Mouse (Mus musculus) hindbrain, postnatal 0 days (tissue): ENCODE data around the gene Socs5. TPM values are rescaled to one million over a fixed set of nuclear protein-coding genes. Genes with fewer than 3 reads are reported as not detected.

Experiments used
- ATAC-seq: fragments of 200-750 bp; cut with Nextera tagmentation; 2 replicates; pipeline ENCODE4 v1.8.0; 2017; ENCODE audit warnings: mild to moderate bottlenecking, moderate TSS enrichment, moderate library complexity
- DNase-seq: peaks from one replicate; pipeline ENCODE4 v3.0.0-alpha.2; 2015; ENCODE audit warnings: low spot score
- H3K27ac ChIP-seq: fragments of 300-500 bp; sonication (generic); 2 replicates; pipeline ENCODE4 v1.5.1; 2014; ENCODE audit warnings: mild to moderate bottlenecking
- H3K27me3 ChIP-seq: fragments of 300-500 bp; sonication (generic); 2 replicates; pipeline ENCODE4 v1.6.1; 2014; ENCODE audit warnings: low read length, mixed read lengths; ENCODE audit not compliant: insufficient read depth
- H3K36me3 ChIP-seq: fragments of 300-500 bp; sonication (generic); 2 replicates; pipeline ENCODE4 v1.6.1; 2014; ENCODE audit warnings: low read length, mixed read lengths; ENCODE audit not compliant: insufficient read depth
- H3K4me1 ChIP-seq: fragments of 300-500 bp; sonication (generic); 2 replicates; pipeline ENCODE4 v1.6.1; 2014; ENCODE audit warnings: antibody characterized with exemption, low read length, mixed read lengths; ENCODE audit not compliant: insufficient read depth
- H3K4me2 ChIP-seq: fragments of 300-500 bp; sonication (generic); 2 replicates; pipeline ENCODE4 v1.6.1; 2014; ENCODE audit warnings: low read depth, mild to moderate bottlenecking, low read length, moderate library complexity, mixed read lengths
- H3K4me3 ChIP-seq: fragments of 300-500 bp; sonication (generic); 2 replicates; pipeline ENCODE4 v1.5.1; 2014; ENCODE audit warnings: low read length
- H3K9ac ChIP-seq: fragments of 300-500 bp; sonication (generic); replicated peaks from 2 replicates; pipeline ENCODE4 v1.6.1; 2014; ENCODE audit warnings: mild to moderate bottlenecking, low read length, moderate library complexity, mixed read lengths
- H3K9me3 ChIP-seq: fragments of 300-500 bp; sonication (generic); 2 replicates; pipeline ENCODE4 v1.6.1; 2016; ENCODE audit warnings: low read length, mixed read lengths
- CTCF ChIP-seq: IDR thresholded peaks from 2 replicates; pipeline ENCODE4 v1.5.1; 2016; ENCODE audit warnings: antibody characterized with exemption, control low read depth, low read depth
- WGBS: fragments of 180-500 bp; shearing (Covaris S2); extraction: QIAGEN DNeasy Blood & Tissue Kit; methylation state at CpG from one replicate; pipeline ENCODE4 v1.1.7; 2014; 5-methylcytosine and 5-hydroxymethylcytosine counted together
- polyA plus RNA-seq: library from polyadenylated mRNA; unstranded; fragments of >200 nt; fragmentation: Nextera tagmentation; extraction: Ambion mirVana; gene quantifications from 2 replicates; pipeline ENCODE4 v1.2.1, GENCODE M21; 2015
- total RNA-seq: library from RNA; depleted of rRNA; stranded (reverse); fragments of >200 nt; gene quantifications from 2 replicates; pipeline ENCODE4 v1.2.3, GENCODE M21; 2014

The Socs5 gene
- total and polyA plus RNA-seq, 2 experiments from 2014 or later: 12.3 to 18.9 TPM

DNA sequence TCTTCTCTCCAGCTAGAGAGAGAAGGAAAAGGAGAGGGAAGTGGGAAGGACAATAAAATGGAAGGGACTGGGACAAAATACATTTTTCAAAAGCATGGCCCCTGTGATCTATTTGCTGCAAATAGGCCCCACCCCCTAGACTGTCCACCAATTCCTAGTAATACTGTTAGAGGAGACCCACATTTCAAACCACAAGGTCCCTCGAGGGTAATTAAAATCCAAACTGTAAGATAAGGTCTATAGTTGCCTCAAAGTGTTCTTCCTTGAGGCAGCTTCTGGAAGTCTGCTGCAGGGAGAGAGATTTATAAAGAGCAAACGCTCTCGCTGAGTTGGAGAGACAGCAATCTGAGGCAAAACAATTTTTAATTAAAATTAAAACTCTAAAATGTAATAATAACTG, 52.8 kb downstream of the Socs5 start:
- H3K9me3 ChIP-seq: no peaks in the 10 kb centered on the region
- H3K4me1 ChIP-seq: no peaks in the 10 kb centered on the region
- H3K4me2 ChIP-seq: no peak overlapping the region
- no peak overlapping the region for H3K4me3 ChIP-seq
- no peak for TF ChIP-seq CTCF
- WGBS: 82% methylated on average over 3 of the region's 3 CpGs
- no peak overlapping the region for H3K27ac ChIP-seq
- no peak overlapping the region for H3K9ac ChIP-seq
- no peak for ATAC-seq
- H3K36me3 ChIP-seq: no peaks in the 10 kb centered on the region
- DNase-seq: no peak
- no peaks in the 10 kb centered on the region for H3K27me3 ChIP-seq

GRCm38 (mm10) chr17:87164312-87164922, 56.9 kb downstream of the Socs5 start:
- no peaks in the 10 kb centered on the region for H3K27me3 ChIP-seq
- no peaks in the 10 kb centered on the region for H3K9me3 ChIP-seq
- no peak overlapping the region for H3K4me2 ChIP-seq
- no peak overlapping the region for H3K4me3 ChIP-seq
- 81% methylated on average over 7 of the region's 7 CpGs for WGBS
- no peak overlapping the region for H3K27ac ChIP-seq
- no peak overlapping the region for H3K9ac ChIP-seq
- DNase-seq (no peak), ATAC-seq (no peak)
- no peaks in the 10 kb centered on the region for H3K36me3 ChIP-seq
- TF ChIP-seq CTCF: no peak
- H3K4me1 ChIP-seq: no peaks in the 10 kb centered on the region

GRCm38 (mm10) chr17:87167407-87167806, 59.9 kb downstream of the Socs5 start:
- 89% methylated on average over 5 of the region's 5 CpGs for WGBS
- H3K27me3 ChIP-seq: no peaks in the 10 kb centered on the region
- no peak overlapping the region for H3K4me2 ChIP-seq
- no peaks in the 10 kb centered on the region for H3K36me3 ChIP-seq
- DNase-seq (no peak), ATAC-seq (no peak)
- no peak overlapping the region for H3K27ac ChIP-seq
- H3K4me3 ChIP-seq: no peak overlapping the region
- no peaks in the 10 kb centered on the region for H3K9me3 ChIP-seq
- H3K9ac ChIP-seq: no peak overlapping the region
- TF ChIP-seq CTCF: no peak
- no peaks in the 10 kb centered on the region for H3K4me1 ChIP-seq

GRCm38 (mm10) chr17:87169076-87169475, 61.6 kb downstream of the Socs5 start:
- DNase-seq: no peak
- no peak for ATAC-seq
- WGBS: 45% methylated on average over 3 of the region's 3 CpGs
- H3K27me3 ChIP-seq: no peaks in the 10 kb centered on the region
- H3K9me3 ChIP-seq: peaks cover 7% of the 10 kb centered on the region
- H3K9ac ChIP-seq: no peak overlapping the region
- no peaks in the 10 kb centered on the region for H3K4me1 ChIP-seq
- no peak overlapping the region for H3K4me3 ChIP-seq
- H3K27ac ChIP-seq: no peak overlapping the region
- H3K36me3 ChIP-seq: no peaks in the 10 kb centered on the region
- no peak overlapping the region for H3K4me2 ChIP-seq
- no peak for TF ChIP-seq CTCF

DNA sequence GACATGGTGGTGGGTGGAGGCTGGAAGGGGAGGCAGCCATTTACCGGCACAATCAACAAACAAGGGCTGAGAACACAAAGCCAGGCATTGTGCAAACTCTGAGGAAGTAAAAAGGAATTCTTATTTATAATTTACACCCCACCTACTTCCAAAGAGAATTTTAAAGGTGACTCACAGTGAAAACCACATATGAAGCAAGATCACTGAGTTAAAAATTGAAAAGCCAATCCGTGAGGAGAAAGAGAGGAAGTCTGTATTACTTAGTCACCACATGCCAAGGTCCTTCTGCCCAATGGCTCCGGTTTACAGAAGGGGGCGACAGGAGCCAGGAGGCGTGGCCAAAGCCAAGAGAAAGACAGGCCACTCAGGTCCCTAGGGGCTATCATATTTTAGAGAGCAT, 62.9 kb downstream of the Socs5 start:
- Histone ChIP-seq H3K4me3 (no peak overlapping the region), H3K4me2 (no peak overlapping the region), H3K4me1 (no peaks in the 10 kb centered on the region), H3K27me3 (no peaks in the 10 kb centered on the region), H3K27ac (no peak overlapping the region), H3K36me3 (no peaks in the 10 kb centered on the region), H3K9ac (no peak overlapping the region), H3K9me3 (peaks cover 7% of the 10 kb centered on the region)
- 49% methylated on average over 5 of the region's 5 CpGs for WGBS
- no peak for DNase-seq
- no peak for TF ChIP-seq CTCF
- no peak for ATAC-seq

DNA sequence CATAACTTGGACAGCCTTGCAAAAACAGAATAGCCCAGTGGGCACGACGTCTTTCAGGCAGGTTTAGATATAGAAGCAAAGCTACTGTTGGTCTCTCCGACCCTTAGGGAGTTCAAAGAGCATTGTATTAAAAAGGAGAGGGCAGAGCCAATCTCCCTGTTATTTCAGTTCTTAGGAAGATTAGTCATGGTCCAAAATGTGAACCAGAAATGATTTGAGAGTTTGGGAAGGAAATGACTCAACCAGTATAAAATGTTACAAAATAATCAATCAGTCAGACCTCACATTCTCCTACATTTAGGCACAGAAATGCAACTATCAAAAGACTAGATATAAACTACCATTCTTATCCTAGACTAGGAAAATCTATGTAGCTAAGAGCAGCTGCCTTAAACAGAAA, 64.6 kb downstream of the Socs5 start:
- Histone ChIP-seq H3K4me2 (no peak overlapping the region), H3K9me3 (peaks cover 7% of the 10 kb centered on the region), H3K27me3 (no peaks in the 10 kb centered on the region), H3K4me1 (no peaks in the 10 kb centered on the region), H3K36me3 (no peaks in the 10 kb centered on the region), H3K9ac (no peak overlapping the region), H3K27ac (no peak overlapping the region), H3K4me3 (no peak overlapping the region)
- TF ChIP-seq CTCF: no peak
- no peak for DNase-seq
- no peak for ATAC-seq
- 66% methylated on average over 3 of the region's 3 CpGs for WGBS

GRCm38 (mm10) chr17:87173966-87174365, 66.5 kb downstream of the Socs5 start:
- ATAC-seq: no peak
- H3K27me3 ChIP-seq: no peaks in the 10 kb centered on the region
- H3K27ac ChIP-seq: no peak overlapping the region
- H3K4me1 ChIP-seq: 0 out of 2 replicates have a peak, but pooled peaks cover 5% of the 10 kb centered on the region
- H3K9ac ChIP-seq: no peak overlapping the region
- 77% methylated on average over 2 of the region's 2 CpGs for WGBS
- no peaks in the 10 kb centered on the region for H3K36me3 ChIP-seq
- no peak for TF ChIP-seq CTCF
- no peak overlapping the region for H3K4me2 ChIP-seq
- no peak overlapping the region for H3K4me3 ChIP-seq
- no peak for DNase-seq
- H3K9me3 ChIP-seq: peaks cover 7% of the 10 kb centered on the region
